Mouse (Mus musculus) bone marrow, adult 2 months (tissue): ENCODE data around the gene Shmt2.

Source experiments
- CTCF ChIP-seq: fragments of 200-500 bp; IDR thresholded peaks from 2 replicates; pipeline ENCODE4 v1.5.1; 2011; ENCODE audit warnings: low read length, control low read depth; ENCODE audit not compliant: control insufficient read depth, insufficient read depth
- POLR2A ChIP-seq: fragments of 200-500 bp; IDR thresholded peaks from 2 replicates; pipeline ENCODE4 v1.6.1; 2011; ENCODE audit warnings: low read depth, mild to moderate bottlenecking, control low read depth, low read length, borderline replicate concordance; ENCODE audit not compliant: control insufficient read depth

GRCm38 (mm10) chr10:127531548-127531947 lies 9.3 kb upstream of the Shmt2 start:
- TF ChIP-seq POLR2A (no peak), CTCF (no peak)
